ENCODE assay signal across 23 mouse cellular contexts in genomic region chr15:56425986-56426385, GRCm38 (mm10).
DNase-seq lines count a peak whose midpoint lies in the region; ATAC-seq and TF ChIP-seq lines count a peak whose summit lies in the region.
"Had no signal": no experiment of that assay in that cellular context is flagged by ENCODE, and none has a peak within 500 bp of the region (broad histone marks: within the 10 kb centered on the region; RNA-seq: fewer than 3 reads in every experiment).

No protein-coding gene starts in this region.

- no peaks in the 10 kb centered on the region for H3K9me3 ChIP-seq in lung, embryonic 14.5 days (ENCODE audit: low read depth, low read length)
- H3K9me3 ChIP-seq: forebrain, embryonic 13.5 days; hindbrain, embryonic 13.5 days; intestine, embryonic 15.5 days; liver, embryonic 12.5 days; midbrain, embryonic 10.5 days had no signal

- no peaks in the 10 kb centered on the region for H3K79me2 ChIP-seq in heart, adult 2 months (replicated peaks; ENCODE audit: control insufficient read depth, insufficient read depth, low read length)

- no peak overlapping the region for H3K27ac ChIP-seq in lung, embryonic 14.5 days (ENCODE audit: low read depth)
- H3K27ac ChIP-seq in heart, adult 2 months, result no peak overlapping the region
- H3K27ac ChIP-seq: forebrain, embryonic 13.5 days; hindbrain, embryonic 13.5 days; intestine, embryonic 15.5 days; left cerebral cortex, adult 2 months; liver, embryonic 12.5 days; midbrain, embryonic 10.5 days had no signal

- TF ChIP-seq CTCF in lung, embryonic 14.5 days (IDR thresholded peaks at IDR 0.05; ENCODE audit: low read depth), result no peak
- no peak for TF ChIP-seq CTCF in heart, adult 2 months (IDR thresholded peaks at IDR 0.05)

- no peaks in the 10 kb centered on the region for H3K36me3 ChIP-seq in lung, embryonic 14.5 days (ENCODE audit: insufficient read depth)
- no peaks in the 10 kb centered on the region for H3K36me3 ChIP-seq in heart, adult 2 months (ENCODE audit: control insufficient read depth, insufficient read depth, low read length)
- H3K36me3 ChIP-seq: hindbrain, embryonic 13.5 days; intestine, embryonic 15.5 days; liver, embryonic 12.5 days; midbrain, embryonic 10.5 days had no signal

- DNase-seq in lung, embryonic 14.5 days, result peak; percentile 9
- no peak for DNase-seq in lung, postnatal 25 days (ENCODE audit: low spot score)
- DNase-seq in embryo, embryonic 10 days (ENCODE audit: low spot score), result peak; percentile 63
- peak; percentile 61 for DNase-seq in forelimb bud, embryonic 11.5 days (ENCODE audit: low read depth, low spot score)
- peak; percentile 38 for DNase-seq in retina, postnatal 1 day
- DNase-seq in heart, adult 2 months, result no peak
- no peak for DNase-seq in gastrocnemius, postnatal 36 days
- DNase-seq in cerebellum, postnatal 4 days (ENCODE audit: low spot score in 2 of 2), result no peak
- DNase-seq: adrenal gland, postnatal 25 days; cerebellum, adult 18-20 months; gastrocnemius, postnatal 10 days; heart, adult 18-20 months; layer of hippocampus, adult 9-11 months; left cerebral cortex, postnatal 4 days; lung, adult 2 months; lung, postnatal 4 days; thymus, postnatal 4 days had no signal

- TF ChIP-seq POLR2A in heart, adult 2 months (IDR thresholded peaks at IDR 0.05; ENCODE audit: insufficient read depth, low read depth, low read length), result no peak

- WGBS in lung, embryonic 14.5 days, result 12% methylated on average over 4 of the region's 4 CpGs
- WGBS in heart, adult 2 months, result 41% methylated on average over 4 of the region's 4 CpGs

- ATAC-seq in lung, embryonic 14.5 days (ENCODE audit: insufficient read depth), result no peak; the same call in 1 of the 2 replicates
- ATAC-seq: forebrain, embryonic 13.5 days; intestine, embryonic 15.5 days; liver, embryonic 12.5 days had no signal

- H3K27me3 ChIP-seq in lung, embryonic 14.5 days (ENCODE audit: insufficient read depth, low read length), result no peaks in the 10 kb centered on the region
- no peaks in the 10 kb centered on the region for H3K27me3 ChIP-seq in heart, adult 2 months (ENCODE audit: control insufficient read depth, insufficient read depth, low read length)
- H3K27me3 ChIP-seq: forebrain, embryonic 13.5 days; hindbrain, embryonic 13.5 days; intestine, embryonic 15.5 days; liver, embryonic 12.5 days had no signal

- H3K4me1 ChIP-seq in lung, embryonic 14.5 days (ENCODE audit: insufficient read depth), result no peaks in the 10 kb centered on the region
- H3K4me1 ChIP-seq in heart, adult 2 months (ENCODE audit: control insufficient read depth, insufficient read depth, low read length), result no peaks in the 10 kb centered on the region
- H3K4me1 ChIP-seq: forebrain, embryonic 13.5 days; hindbrain, embryonic 13.5 days; intestine, embryonic 15.5 days; liver, embryonic 12.5 days had no signal

- intact Hi-C loops in heart, adult 2 months (cut with DNase I), result no loop called here
- intact Hi-C loops in gastrocnemius, postnatal 36 days (cut with DNase I), result no loop called here

- no peak overlapping the region for H3K9ac ChIP-seq in lung, embryonic 14.5 days
- H3K9ac ChIP-seq in heart, adult 2 months (ENCODE audit: low read depth, low read length), result no peak overlapping the region
- H3K9ac ChIP-seq: forebrain, embryonic 13.5 days; hindbrain, embryonic 13.5 days; intestine, embryonic 15.5 days; liver, embryonic 12.5 days had no signal

- no peak overlapping the region for H3K4me3 ChIP-seq in lung, embryonic 14.5 days (ENCODE audit: low read depth, low read length)
- H3K4me3 ChIP-seq in heart, adult 2 months, result no peak overlapping the region
- H3K4me3 ChIP-seq: forebrain, embryonic 13.5 days; hindbrain, embryonic 13.5 days; intestine, embryonic 15.5 days; left cerebral cortex, adult 2 months; liver, embryonic 12.5 days; midbrain, embryonic 10.5 days had no signal

- TF ChIP-seq EP300 in heart, adult 2 months (IDR thresholded peaks at IDR 0.05; ENCODE audit: insufficient read depth, low read depth, low read length), result no peak

- H3K4me2 ChIP-seq in lung, embryonic 14.5 days, result no peak overlapping the region
- H3K4me2 ChIP-seq: forebrain, embryonic 13.5 days; hindbrain, embryonic 13.5 days; intestine, embryonic 15.5 days; liver, embryonic 12.5 days had no signal

Comparison
In these comparisons a context has a peak if more than half of its experiments do, and no peak if none do; other contexts are left out.
1. DNase-seq: peak in lung, embryonic 14.5 days (single experiment), embryo, embryonic 10 days (single experiment), forelimb bud, embryonic 11.5 days (single experiment) and retina, postnatal 1 day (single experiment); none in lung, postnatal 25 days (single experiment), heart, adult 2 months (0 of 2), gastrocnemius, postnatal 36 days (0 of 2) and cerebellum, postnatal 4 days (0 of 2).